Mouse (Mus musculus) kidney, embryonic 15.5 days (tissue): Measurements from ENCODE around the gene Pdcd10. TPM values are rescaled to one million over a fixed set of nuclear protein-coding genes. Genes with fewer than 3 reads are reported as not detected.

Experiments used
- ATAC-seq: fragments of 200-750 bp; cut with Nextera tagmentation; replicated peaks from 2 replicates; pipeline ENCODE4 v1.8.0; 2017; ENCODE audit warnings: moderate TSS enrichment; ENCODE audit not compliant: low FRiP score
- H3K27ac ChIP-seq: fragments of 300-500 bp; sonication (generic); 2 replicates; pipeline ENCODE4 v1.5.1; 2015; ENCODE audit warnings: mild to moderate bottlenecking, inconsistent platforms
- H3K27me3 ChIP-seq: fragments of 300-500 bp; sonication (generic); 2 replicates; pipeline ENCODE4 v1.6.1; 2015; ENCODE audit warnings: inconsistent platforms
- H3K36me3 ChIP-seq: fragments of 300-500 bp; sonication (generic); 2 replicates; pipeline ENCODE4 v1.6.1; 2015; ENCODE audit warnings: inconsistent platforms
- H3K4me1 ChIP-seq: fragments of 300-500 bp; sonication (generic); 2 replicates; pipeline ENCODE4 v1.6.1; 2015; ENCODE audit warnings: inconsistent platforms
- H3K4me2 ChIP-seq: fragments of 300-500 bp; sonication (generic); 2 replicates; pipeline ENCODE4 v1.6.1; 2015; ENCODE audit warnings: moderate library complexity, mild to moderate bottlenecking, inconsistent platforms
- H3K4me3 ChIP-seq: fragments of 300-500 bp; sonication (generic); replicated peaks from 2 replicates; pipeline ENCODE4 v1.5.1; 2015; ENCODE audit warnings: mild to moderate bottlenecking, inconsistent platforms
- H3K9ac ChIP-seq: fragments of 300-500 bp; sonication (generic); 2 replicates; pipeline ENCODE4 v1.6.1; 2015; ENCODE audit warnings: mild to moderate bottlenecking, inconsistent platforms
- H3K9me3 ChIP-seq: fragments of 300-500 bp; sonication (generic); replicated peaks from 2 replicates; pipeline ENCODE4 v1.6.1; 2016; ENCODE audit warnings: inconsistent platforms
- WGBS: fragments of 180-500 bp; shearing (Covaris S2); methylation state at CpG from one replicate; pipeline ENCODE4 v1.1.7; 2015; ENCODE audit warnings: mixed read lengths; 5-methylcytosine and 5-hydroxymethylcytosine counted together
- polyA plus RNA-seq: library from polyadenylated mRNA; unstranded; fragments of >200 nt; fragmentation: Nextera tagmentation; extraction: Ambion mirVana; gene quantifications from 2 replicates; pipeline ENCODE4 v1.2.1, GENCODE M21; 2015

Pdcd10 gene
- polyA plus RNA-seq, 1 experiment from 2014 or later, result 83.0 TPM

DNA sequence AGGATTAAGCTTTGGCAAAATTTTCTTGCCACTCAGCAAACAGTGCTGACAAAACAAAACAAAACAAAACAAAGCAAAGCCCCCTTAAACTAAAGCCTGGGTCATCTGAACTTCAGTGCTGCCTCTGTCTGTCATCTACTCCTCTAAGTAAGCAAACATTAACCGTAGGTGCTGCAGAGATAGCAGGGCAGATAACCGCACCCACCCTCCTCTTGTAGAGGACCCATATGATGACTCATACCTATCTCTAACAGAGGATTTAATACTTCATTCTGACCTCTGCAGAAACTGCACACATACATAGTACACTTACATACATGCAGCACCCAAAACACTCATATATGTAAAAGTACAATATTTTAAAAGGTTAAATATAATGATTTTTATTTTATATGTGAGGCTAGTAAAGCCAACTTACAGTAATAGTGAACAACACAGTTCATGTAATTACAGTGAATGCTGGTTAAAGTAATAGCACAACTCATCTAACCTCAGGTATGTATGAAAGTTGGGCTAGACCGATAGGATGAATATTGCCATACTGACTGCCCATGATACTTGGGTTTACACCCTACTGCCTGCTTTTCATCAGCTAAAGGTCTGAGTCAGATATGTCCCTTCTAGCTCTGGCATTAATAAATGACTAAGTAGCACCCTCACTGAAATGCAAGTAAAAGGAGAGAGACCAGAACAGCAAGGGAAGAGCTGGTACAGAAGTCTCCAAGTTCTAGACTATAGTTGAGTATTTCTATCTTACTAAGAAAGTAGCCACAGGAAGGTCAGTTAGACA is 22.4 kb downstream of the Pdcd10 start:
- 82% methylated on average over 3 of the region's 3 CpGs for WGBS
- ATAC-seq, result no peak
- Histone ChIP-seq H3K36me3 (peaks cover 20% of the 10 kb centered on the region), H3K9ac (no peak overlapping the region), H3K4me2 (no peak overlapping the region), H3K4me3 (no peak overlapping the region), H3K27ac (no peak overlapping the region), H3K27me3 (no peaks in the 10 kb centered on the region), H3K9me3 (no peaks in the 10 kb centered on the region), H3K4me1 (no peaks in the 10 kb centered on the region)

DNA sequence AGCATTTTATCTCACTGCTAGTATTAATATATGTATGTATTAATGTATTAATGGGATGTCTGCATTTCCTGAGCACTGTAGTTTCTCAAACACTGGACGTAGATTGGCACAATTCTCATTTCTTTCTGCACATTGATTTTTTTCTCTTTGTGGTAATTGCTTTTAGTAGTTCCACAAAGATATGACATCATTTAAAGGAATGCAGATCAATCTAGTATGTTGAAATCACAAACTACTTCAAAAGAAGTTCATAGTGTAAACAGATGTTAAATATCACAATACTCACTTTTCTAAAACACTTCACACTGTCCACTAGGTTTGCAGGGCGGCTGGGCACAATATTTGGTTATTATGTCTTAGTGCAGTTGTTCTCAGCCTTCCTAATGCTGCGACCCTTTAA is 25.6 kb downstream of the Pdcd10 start:
- ATAC-seq, result no peak
- H3K4me3 ChIP-seq, result no peak overlapping the region
- 94% methylated on average over 3 of the region's 3 CpGs for WGBS
- H3K36me3 ChIP-seq, result peaks cover 23% of the 10 kb centered on the region
- H3K9me3 ChIP-seq, result no peaks in the 10 kb centered on the region
- H3K4me2 ChIP-seq, result no peak overlapping the region
- no peaks in the 10 kb centered on the region for H3K4me1 ChIP-seq
- H3K27me3 ChIP-seq, result no peaks in the 10 kb centered on the region
- H3K9ac ChIP-seq, result no peak overlapping the region
- H3K27ac ChIP-seq, result no peak overlapping the region

DNA sequence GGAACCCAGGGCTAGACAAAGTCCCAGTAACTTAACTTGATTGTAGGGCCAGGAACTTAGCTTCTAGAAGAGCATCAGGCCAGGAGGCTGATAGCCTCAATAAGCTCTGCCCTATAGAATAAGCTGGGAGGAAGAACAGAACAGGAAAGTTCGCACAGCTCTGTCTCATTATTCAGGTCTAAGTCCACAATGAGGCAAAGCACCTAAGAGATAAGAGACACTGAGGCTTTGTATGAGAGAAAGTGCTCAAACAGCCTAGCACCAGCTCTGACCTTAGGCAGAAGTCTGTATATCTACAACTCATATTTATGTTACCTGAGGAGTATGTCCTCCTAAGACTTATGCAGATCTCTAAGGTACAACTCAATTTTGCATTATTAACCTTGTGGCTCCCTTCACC is 34.1 kb downstream of the Pdcd10 start:
- Histone ChIP-seq H3K36me3 (peaks cover 58% of the 10 kb centered on the region), H3K4me1 (no peaks in the 10 kb centered on the region), H3K9ac (no peak overlapping the region), H3K9me3 (no peaks in the 10 kb centered on the region), H3K4me3 (no peak overlapping the region), H3K4me2 (no peak overlapping the region), H3K27ac (no peak overlapping the region), H3K27me3 (no peaks in the 10 kb centered on the region)
- ATAC-seq, result no peak
- 90% methylated on average over 1 of the region's 1 CpGs for WGBS

GRCm38 (mm10) chr3:75521314-75521713 is 35.3 kb downstream of the Pdcd10 start:
- 90% methylated on average over 2 of the region's 2 CpGs for WGBS
- Histone ChIP-seq H3K9me3 (no peaks in the 10 kb centered on the region), H3K9ac (no peak overlapping the region), H3K27ac (no peak overlapping the region), H3K36me3 (peaks cover 46% of the 10 kb centered on the region), H3K4me3 (no peak overlapping the region), H3K4me1 (no peaks in the 10 kb centered on the region), H3K27me3 (no peaks in the 10 kb centered on the region), H3K4me2 (no peak overlapping the region)
- ATAC-seq, result no peak

DNA sequence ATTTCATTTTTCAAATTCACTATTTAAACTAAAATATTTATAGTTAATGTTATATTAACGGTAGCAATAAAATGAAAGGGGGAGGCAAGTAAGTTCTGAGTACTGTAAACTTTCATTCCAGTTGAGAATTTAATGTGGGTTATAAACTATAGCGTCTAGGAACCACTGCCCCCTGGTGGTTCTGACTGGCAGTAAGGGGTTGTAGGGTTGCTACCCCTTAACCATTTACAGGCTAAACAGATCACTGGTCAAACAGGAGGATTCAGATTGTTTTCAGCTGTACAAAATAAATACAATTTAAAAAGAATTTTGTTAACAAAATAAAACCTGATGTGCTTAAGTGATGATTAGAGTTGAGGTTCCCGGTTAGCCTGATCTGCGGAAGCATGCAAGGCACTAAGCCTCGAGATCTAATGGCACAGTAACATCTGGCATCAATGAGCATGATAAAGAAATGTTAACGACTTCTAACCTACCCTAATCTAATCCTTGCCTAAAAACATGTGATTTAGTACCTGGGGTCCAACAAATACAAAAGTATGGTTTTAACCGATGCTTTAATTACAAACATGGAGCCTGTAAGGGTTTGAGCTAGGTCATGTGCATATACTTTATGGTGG is 38.9 kb downstream of the Pdcd10 start:
- H3K27ac ChIP-seq, result no peak overlapping the region
- H3K4me3 ChIP-seq, result no peak overlapping the region
- no peaks in the 10 kb centered on the region for H3K9me3 ChIP-seq
- H3K9ac ChIP-seq, result no peak overlapping the region
- no peaks in the 10 kb centered on the region for H3K27me3 ChIP-seq
- WGBS, result 78% methylated on average over 7 of the region's 7 CpGs
- peaks cover 36% of the 10 kb centered on the region for H3K36me3 ChIP-seq
- no peak overlapping the region for H3K4me2 ChIP-seq
- 0 out of 2 replicates have a peak, but pooled peaks have one; percentile 62 for ATAC-seq
- no peaks in the 10 kb centered on the region for H3K4me1 ChIP-seq

- ATAC-seq, result no peak
- Histone ChIP-seq H3K4me3 (no peak overlapping the region), H3K27ac (no peak overlapping the region)
Observed at GRCm38 (mm10) chr3:75498961-75499960, 57.4 kb downstream of the Pdcd10 start.

DNA sequence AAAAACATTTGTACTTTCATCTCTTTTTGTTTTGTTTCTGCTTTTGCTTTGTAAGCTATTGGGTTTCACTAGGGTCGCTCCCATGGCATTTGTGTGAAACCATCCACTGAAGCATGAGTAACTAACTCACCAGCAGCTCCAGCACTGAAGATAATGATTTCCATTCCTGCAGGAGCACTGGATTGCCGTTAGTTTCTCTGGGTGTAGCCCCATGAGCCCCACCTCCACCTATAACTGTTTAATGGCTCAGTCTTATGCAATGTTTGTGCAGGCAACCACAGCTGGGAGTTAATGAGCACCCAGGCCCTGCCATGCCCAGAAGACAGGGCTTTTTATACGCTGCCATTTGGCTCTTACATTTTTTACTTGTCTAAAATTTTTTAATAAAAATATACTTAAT is 63.7 kb downstream of the Pdcd10 start:
- 50% methylated on average over 3 of the region's 3 CpGs for WGBS
- H3K4me3 ChIP-seq, result no peak overlapping the region
- ATAC-seq, result peak; percentile 73

More at GRCm38 (mm10) chr3:75498961-75499960, 57.4 kb downstream of the Pdcd10 start:
- H3K9me3 ChIP-seq, result no peaks in the 10 kb centered on the region
- no peak overlapping the region for H3K9ac ChIP-seq
- H3K36me3 ChIP-seq, result no peaks in the 10 kb centered on the region
- H3K4me2 ChIP-seq, result no peak overlapping the region
- H3K4me1 ChIP-seq, result no peaks in the 10 kb centered on the region
- no peaks in the 10 kb centered on the region for H3K27me3 ChIP-seq
- WGBS, result 77% methylated on average over 7 of the region's 7 CpGs

DNA sequence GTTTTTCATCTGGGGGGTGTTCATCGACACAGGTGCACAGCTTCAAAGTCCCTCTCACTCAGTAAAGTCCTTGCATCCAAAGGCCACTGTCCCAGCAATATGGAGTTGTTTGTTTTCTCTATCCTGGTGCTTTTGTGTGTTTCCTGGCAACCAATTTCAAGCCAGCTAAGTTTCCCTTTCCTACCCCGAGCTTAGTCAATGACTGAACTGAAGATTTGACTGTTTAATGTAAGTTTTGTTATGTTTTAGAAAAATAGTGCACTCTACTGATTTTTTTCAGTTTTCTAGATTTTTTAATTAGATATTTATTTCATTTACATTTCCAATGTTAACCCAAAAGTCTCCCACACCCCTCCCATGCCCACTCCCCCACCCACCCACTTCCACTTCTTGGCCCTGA is 74.6 kb downstream of the Pdcd10 start, which contains the start of gene Wdr49:
Gene Wdr49, minus strand, starts transcription at position 101 of the 400 bp plus-strand sequence.
- Histone ChIP-seq H3K36me3 (no peaks in the 10 kb centered on the region), H3K9ac (no peak within 1 kb of the TSS), H3K4me1 (no peaks in the 10 kb centered on the region), H3K4me3 (no peak within 1 kb of the TSS), H3K27ac (no peak within 1 kb of the TSS), H3K4me2 (no peak within 1 kb of the TSS), H3K27me3 (no peaks in the 10 kb centered on the region), H3K9me3 (no peaks in the 10 kb centered on the region)
- no peak for ATAC-seq
- WGBS, result 64% methylated on average over 2 of the region's 2 CpGs

More for the DNA sequence above, 63.7 kb downstream of the Pdcd10 start:
- no peaks in the 10 kb centered on the region for H3K36me3 ChIP-seq
- H3K9me3 ChIP-seq, result no peaks in the 10 kb centered on the region
- no peak overlapping the region for H3K9ac ChIP-seq
- H3K4me1 ChIP-seq, result no peaks in the 10 kb centered on the region
- H3K27me3 ChIP-seq, result no peaks in the 10 kb centered on the region
- H3K4me2 ChIP-seq, result no peak overlapping the region
- H3K27ac ChIP-seq, result no peak overlapping the region

DNA sequence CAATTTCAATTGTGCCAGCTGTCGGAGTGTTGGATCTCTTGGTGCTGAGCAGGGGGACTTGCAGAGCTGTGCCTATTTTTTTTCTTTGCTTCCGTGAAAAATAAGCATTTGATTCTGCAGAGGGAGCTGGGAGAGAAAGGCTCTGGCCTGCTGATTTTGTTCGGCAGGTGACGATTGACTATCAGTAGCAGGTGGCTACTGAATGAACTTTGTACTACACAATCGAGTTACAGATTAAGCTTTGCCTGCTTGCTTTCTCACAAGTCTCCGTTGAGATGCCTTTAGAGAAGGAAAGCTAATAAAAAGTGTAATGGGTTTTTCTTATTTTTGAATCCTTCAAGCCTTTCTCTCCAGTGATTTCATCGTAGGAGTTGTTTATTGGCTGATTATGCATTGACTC is 81.5 kb downstream of the Pdcd10 start:
- no peaks in the 10 kb centered on the region for H3K27me3 ChIP-seq
- no peak overlapping the region for H3K9ac ChIP-seq
- H3K36me3 ChIP-seq, result no peaks in the 10 kb centered on the region
- no peaks in the 10 kb centered on the region for H3K4me1 ChIP-seq
- no peak for ATAC-seq
- no peak overlapping the region for H3K27ac ChIP-seq
- no peak overlapping the region for H3K4me2 ChIP-seq
- WGBS, result 75% methylated on average over 7 of the region's 7 CpGs
- H3K4me3 ChIP-seq, result no peak overlapping the region
- H3K9me3 ChIP-seq, result no peaks in the 10 kb centered on the region

DNA sequence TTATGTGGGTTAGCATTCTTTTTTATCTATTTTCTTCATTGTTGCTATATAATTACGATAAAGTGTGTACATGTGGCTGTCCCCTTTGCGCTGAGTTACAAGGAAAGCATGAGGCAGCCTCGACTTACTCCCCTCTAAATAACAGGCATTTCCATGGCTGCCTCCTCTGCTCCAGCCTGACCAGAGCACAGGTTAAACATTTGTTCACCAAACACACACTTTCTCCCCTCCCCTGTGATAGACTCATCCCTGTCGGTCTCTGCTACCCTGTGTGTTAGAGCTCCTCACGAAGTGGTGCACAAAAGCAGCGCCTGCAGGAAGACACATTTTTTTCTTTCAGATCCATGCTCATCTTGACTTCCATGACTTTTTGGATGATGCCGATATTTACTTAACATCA is 82.0 kb downstream of the Pdcd10 start:
- Histone ChIP-seq H3K9ac (no peak overlapping the region), H3K9me3 (no peaks in the 10 kb centered on the region), H3K4me3 (no peak overlapping the region), H3K27ac (no peak overlapping the region), H3K27me3 (no peaks in the 10 kb centered on the region), H3K4me2 (no peak overlapping the region), H3K36me3 (no peaks in the 10 kb centered on the region), H3K4me1 (no peaks in the 10 kb centered on the region)
- 0 out of 2 replicates have a peak, but pooled peaks have one; percentile 49 for ATAC-seq
- 87% methylated on average over 7 of the region's 7 CpGs for WGBS

GRCm38 (mm10) chr3:75468154-75468553 is 88.5 kb downstream of the Pdcd10 start:
- Histone ChIP-seq H3K27ac (no peak overlapping the region), H3K9ac (no peak overlapping the region), H3K36me3 (no peaks in the 10 kb centered on the region), H3K4me2 (no peak overlapping the region), H3K4me3 (no peak overlapping the region), H3K4me1 (no peaks in the 10 kb centered on the region), H3K27me3 (no peaks in the 10 kb centered on the region), H3K9me3 (no peaks in the 10 kb centered on the region)
- no peak for ATAC-seq
- WGBS, result 81% methylated on average over 7 of the region's 7 CpGs
